Mouse (Mus musculus): ENCODE measurements around the gene Pygb. TPM values are rescaled to one million over a fixed set of nuclear protein-coding genes. Genes with fewer than 3 reads are reported as not detected.

The Pygb gene
- total RNA-seq (2014; fragmentation: Nextera tagmentation) (18.3 and 18.9 TPM in 2 replicates), total RNA-seq (2017) (25.9 and 40.1 TPM in 2 replicates)

GRCm38 (mm10) chr2:150786251-150787180, at the start of gene Pygb:
Pygb (plus strand) TSS chr2:150786735.
- ATAC-seq (replicated peaks; ENCODE audit: poor library complexity, severe bottlenecking): peak; percentile 82

DNA sequence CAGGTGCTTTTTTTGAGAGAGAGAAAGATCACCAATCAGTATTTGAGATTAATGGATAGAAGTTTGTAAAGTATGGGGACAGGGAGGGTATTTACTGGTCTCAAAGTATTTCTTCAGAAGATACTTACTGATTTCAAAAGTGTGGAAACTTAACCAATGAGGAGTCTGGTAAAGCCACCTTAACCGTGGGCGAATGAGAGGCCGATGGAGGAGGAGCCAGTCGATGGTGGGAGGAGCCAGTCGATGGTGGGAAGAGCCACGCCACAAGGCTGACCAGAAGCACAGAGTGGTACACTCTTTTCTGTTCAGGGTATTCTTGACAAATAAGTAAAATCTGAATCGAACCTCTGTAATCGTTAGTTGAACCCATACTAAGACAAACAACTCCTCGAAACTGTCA, 48.7 kb upstream of the Pygb start:
- ATAC-seq (replicated peaks; ENCODE audit: poor library complexity, severe bottlenecking): no peak; the same call in 1 of the 2 replicates

GRCm38 (mm10) chr2:150740145-150740841, 46.2 kb upstream of the Pygb start:
- no peak for ATAC-seq (replicated peaks; ENCODE audit: poor library complexity, severe bottlenecking)

DNA sequence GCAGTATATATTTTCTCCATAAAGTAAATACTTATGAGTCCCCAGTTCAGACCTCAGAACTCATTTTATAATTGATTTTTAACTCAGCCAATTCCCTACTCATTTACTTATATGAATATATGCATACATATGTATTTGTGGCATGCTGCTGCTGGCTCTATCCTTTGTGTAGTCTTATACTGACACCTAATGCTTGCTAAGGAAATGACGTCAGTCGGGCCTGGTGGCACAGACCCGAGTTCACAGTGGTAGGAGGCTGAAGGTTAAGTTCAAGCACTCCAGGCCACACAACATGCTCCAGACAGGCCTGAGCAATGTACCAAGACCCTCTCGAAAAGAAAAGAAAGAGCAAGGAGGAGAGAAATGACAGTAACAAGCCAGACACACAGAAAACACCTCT, 45.1 kb upstream of the Pygb start:
- peak; percentile 43; the same call in 1 of the 2 replicates for ATAC-seq (replicated peaks; ENCODE audit: poor library complexity, severe bottlenecking)

DNA sequence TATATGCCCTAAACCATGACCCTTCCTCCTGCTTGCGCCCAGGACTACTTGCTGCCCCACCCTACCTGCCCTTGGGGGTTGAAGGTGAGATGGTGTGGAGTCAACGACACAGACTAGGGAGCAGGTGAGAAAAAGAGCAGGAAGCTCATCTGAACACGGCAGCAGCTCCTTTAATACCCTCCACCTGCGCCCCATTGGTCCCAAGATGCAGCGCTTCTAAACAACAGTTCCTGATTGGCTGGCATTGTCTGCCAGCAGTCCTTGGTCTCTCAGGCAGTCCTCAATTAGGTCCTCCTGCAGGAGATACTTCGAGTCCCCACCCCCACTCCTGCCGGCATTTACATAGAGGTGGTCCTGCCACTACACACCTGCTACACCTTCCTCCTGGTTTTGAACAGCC, 41.5 kb upstream of the Pygb start:
- ATAC-seq (replicated peaks; ENCODE audit: poor library complexity, severe bottlenecking): no peak

GRCm38 (mm10) chr2:150748854-150749253, 37.7 kb upstream of the Pygb start, which contains the start of gene Entpd6:
Entpd6 (plus strand) TSS chr2:150749042.
- ATAC-seq (replicated peaks; ENCODE audit: poor library complexity, severe bottlenecking): peak; percentile 85

DNA sequence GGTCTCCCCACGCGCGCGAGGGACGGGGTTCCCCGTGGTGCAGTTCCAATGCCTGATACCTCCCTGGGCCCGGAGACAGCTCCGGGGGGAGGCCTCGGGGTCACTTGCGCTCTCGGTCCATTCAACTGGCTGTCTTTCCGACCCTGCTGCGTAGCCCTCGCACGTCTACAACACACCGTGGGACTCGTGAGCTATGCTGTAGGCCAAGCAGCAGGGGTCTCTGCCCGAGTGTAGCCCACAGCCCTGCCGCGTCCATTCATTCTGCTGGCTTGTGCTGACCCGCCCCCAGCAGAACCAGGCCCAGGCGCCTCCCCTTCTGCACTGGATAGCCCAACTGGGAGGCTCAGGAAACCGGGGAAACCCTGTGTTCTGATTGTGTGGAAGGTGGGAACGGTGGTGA, 37.3 kb upstream of the Pygb start:
- peak; percentile 47 for ATAC-seq (replicated peaks; ENCODE audit: poor library complexity, severe bottlenecking)

DNA sequence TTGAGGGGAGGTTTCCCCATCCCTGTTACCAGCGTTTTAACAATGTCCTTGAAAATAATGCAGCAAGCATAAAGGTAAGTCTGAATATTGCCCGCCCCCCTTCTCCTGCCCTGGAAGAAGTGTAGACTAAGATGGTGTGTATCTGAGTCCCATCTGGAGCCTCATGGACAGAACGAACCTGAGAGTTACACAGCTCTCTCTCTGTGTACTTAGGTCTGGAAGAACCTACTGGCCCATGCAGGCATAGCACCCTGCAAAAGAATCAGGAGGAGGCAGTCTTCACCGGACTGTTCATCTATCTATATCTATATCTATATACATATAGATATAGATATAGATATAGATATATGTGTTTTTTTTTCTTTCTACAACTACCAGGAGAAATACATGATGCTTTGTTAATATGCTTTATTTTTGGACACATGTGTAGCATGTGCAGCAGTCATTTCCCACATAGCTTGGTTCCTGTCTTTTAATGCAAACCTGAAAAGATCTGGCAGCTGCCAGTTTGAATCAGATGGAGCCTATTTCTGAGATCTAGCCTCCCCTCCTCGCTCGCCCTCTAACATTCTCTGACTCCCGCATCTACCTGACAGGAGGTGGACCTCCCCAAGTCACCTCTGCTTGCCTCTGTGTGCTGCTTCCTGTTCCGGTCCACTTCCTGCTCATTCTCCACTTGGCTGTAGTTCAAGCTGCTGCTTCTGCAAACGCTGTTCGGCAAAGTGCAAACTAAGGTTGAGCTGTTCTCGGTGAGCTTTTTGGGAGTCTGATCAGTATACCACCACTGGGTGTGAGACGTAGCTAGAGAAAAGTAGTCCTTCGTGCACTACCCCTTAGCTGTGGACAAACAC, 36.2 kb upstream of the Pygb start:
- peak; percentile 50 for ATAC-seq (replicated peaks; ENCODE audit: poor library complexity, severe bottlenecking)

DNA sequence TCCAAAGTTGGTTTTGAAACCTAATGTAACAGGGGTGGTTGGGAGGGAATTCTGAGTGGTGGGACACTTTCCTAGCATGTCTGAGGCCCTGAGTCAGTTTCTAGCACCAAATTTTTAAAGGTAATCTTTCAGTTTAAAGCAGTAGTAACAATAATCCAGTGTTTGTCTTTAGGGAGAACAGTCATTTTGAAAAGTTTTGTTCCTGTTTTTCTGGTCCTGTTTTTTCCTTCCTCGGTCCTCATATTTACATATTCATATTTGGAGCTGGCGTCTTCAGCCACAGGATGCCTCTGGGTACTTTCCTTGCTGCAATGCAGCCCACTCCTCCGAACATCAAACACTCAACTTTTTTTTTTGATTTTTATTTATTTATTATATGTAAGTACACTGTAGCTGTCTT, 31.5 kb upstream of the Pygb start:
- no peak for ATAC-seq (replicated peaks; ENCODE audit: poor library complexity, severe bottlenecking)

- no peak for ATAC-seq (replicated peaks; ENCODE audit: poor library complexity, severe bottlenecking)
Measured at GRCm38 (mm10) chr2:150761476-150761875, 25.1 kb upstream of the Pygb start.

DNA sequence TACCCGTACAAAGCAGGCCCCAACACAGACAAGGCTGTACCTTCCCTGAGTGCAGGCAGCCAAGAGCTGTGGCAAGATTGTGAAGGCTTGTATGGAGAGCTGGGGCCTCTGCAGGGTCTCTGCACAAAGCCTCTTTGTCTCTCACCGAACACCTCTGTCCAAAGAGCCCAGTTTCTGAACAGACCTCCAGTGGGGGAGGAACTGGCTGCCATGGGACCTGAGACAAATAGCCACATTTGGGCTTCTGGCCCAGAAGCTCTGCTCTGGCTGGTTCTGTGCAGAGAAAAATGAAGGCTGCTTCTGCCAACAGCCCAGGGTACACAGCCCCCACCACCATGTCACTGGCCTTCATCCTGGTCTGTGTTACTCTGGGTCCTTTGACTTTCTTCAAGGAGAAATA, 20.9 kb upstream of the Pygb start:
- ATAC-seq (replicated peaks; ENCODE audit: poor library complexity, severe bottlenecking): no peak

- ATAC-seq (replicated peaks; ENCODE audit: poor library complexity, severe bottlenecking): no peak
Measured at GRCm38 (mm10) chr2:150766083-150766862, 20.3 kb upstream of the Pygb start.

DNA sequence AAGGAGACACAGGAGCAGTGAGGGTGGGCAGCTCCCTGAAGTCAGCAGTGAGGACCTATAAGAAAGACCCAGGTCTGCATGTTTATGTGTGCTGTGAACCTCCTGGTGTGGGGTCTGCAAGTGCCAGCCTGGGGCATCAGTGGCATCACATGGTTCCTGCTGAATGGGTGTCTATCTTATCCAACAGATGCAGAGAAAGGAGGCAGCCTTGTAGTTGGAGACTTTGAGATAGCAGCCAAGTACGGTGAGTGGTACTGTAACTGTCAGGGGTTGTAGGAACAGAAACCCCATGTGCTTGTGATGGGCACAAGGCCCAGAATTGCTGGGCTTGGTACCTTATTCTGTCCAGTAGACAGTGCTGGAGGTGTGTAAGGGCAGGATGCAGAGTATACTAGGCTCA, 17.9 kb upstream of the Pygb start:
- no peak for ATAC-seq (replicated peaks; ENCODE audit: poor library complexity, severe bottlenecking)

- no peak for ATAC-seq (replicated peaks; ENCODE audit: poor library complexity, severe bottlenecking)
Measured at GRCm38 (mm10) chr2:150770747-150771146, 15.8 kb upstream of the Pygb start.

- ATAC-seq (replicated peaks; ENCODE audit: poor library complexity, severe bottlenecking): no peak
Measured at GRCm38 (mm10) chr2:150771169-150771568, 15.4 kb upstream of the Pygb start.

- ATAC-seq (replicated peaks; ENCODE audit: poor library complexity, severe bottlenecking): 0 out of 2 replicates have a peak, but pooled peaks have one; percentile 6
Measured at GRCm38 (mm10) chr2:150771996-150772395, 14.5 kb upstream of the Pygb start.

GRCm38 (mm10) chr2:150772466-150773119, 13.9 kb upstream of the Pygb start:
- ATAC-seq (replicated peaks; ENCODE audit: poor library complexity, severe bottlenecking): peak; percentile 29; the same call in 1 of the 2 replicates

DNA sequence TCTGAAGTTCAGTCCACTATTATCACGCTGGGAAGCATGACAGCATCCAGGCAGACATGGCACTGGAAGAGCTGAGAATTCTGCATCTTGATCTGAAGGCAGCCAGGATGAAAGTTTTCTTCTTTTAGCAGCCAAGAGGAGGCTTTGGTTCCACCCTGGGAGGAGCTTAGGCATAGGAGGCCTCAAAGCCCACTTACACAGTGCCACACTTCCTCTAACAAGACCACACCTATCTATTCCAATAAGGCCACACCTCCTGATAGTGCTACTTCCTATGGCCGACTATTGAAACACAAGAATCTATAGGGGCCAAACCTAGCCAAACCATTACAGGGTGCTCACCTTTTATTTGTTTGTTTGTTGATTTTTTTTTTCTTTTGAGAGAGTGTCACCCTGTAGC, 3.7 kb upstream of the Pygb start:
- peak; percentile 33 for ATAC-seq (replicated peaks; ENCODE audit: poor library complexity, severe bottlenecking)

DNA sequence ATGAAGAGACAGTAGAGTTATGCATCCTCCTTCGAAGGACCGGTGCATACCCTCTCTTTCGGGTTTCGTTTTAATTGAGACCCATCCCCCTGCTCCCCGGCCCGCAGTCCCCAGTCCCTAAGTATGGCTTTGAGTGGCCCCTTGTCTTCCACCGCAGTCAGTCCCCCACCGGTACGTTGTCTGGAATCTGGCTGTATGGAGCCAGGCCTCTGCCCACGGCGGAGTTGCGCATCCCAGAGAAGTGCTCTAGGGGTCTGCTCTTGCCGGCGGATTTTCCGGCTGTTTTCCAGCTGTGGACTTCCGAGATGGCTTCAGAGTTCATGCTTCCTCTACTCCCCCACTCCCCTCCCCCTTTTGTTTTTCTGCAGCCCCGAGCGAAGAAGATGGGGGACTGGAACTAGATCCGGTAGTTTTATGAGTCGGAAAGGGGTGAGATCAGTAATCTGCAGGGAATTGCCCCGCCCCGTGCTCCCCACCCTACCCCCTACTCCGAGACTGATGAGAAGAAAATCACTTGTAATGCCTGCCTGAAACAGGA, 768 bp downstream of the Pygb start:
- ATAC-seq (replicated peaks; ENCODE audit: poor library complexity, severe bottlenecking): peak; percentile 3

Data from granulocyte monocyte progenitor cell, adult 5-6 weeks (primary cell).